Mouse (Mus musculus) kidney, postnatal 4 days (tissue): Measurements from ENCODE around the gene Eml1.
A peak's percentile ranks its signal among the peaks of the same experiment; 100 is the strongest.

Experiments used
- DNase-seq, 2 experiments: peaks; one replicate each; pipeline ENCODE4 v3.0.0; 2021; ENCODE audit warnings: mixed read lengths in 2 of 2

Eml1 gene

GRCm38 (mm10) chr12:108422858-108423631 is 52.3 kb downstream of the Eml1 start:
- peak; percentile 94 to 96 for DNase-seq

GRCm38 (mm10) chr12:108430964-108431363 is 60.2 kb downstream of the Eml1 start:
- peak in 1 of 2 experiments; percentile 48 for DNase-seq

GRCm38 (mm10) chr12:108431714-108432113 is 61.0 kb downstream of the Eml1 start:
- DNase-seq, result no peak

- no peak for DNase-seq
Observed at GRCm38 (mm10) chr12:108432578-108432977, 61.8 kb downstream of the Eml1 start.

GRCm38 (mm10) chr12:108433030-108433429 is 62.3 kb downstream of the Eml1 start:
- DNase-seq, result no peak

GRCm38 (mm10) chr12:108433498-108433897 is 62.7 kb downstream of the Eml1 start:
- DNase-seq, result no peak

GRCm38 (mm10) chr12:108435444-108436015 is 64.8 kb downstream of the Eml1 start:
- DNase-seq, result no peak

- peak in 1 of 2 experiments; percentile 56 for DNase-seq
Observed at GRCm38 (mm10) chr12:108436029-108436923, 65.5 kb downstream of the Eml1 start.

GRCm38 (mm10) chr12:108437446-108437845 is 66.7 kb downstream of the Eml1 start:
- DNase-seq, result no peak

- peak; percentile 65 to 77 for DNase-seq
Observed at GRCm38 (mm10) chr12:108443271-108443670, 72.5 kb downstream of the Eml1 start.

GRCm38 (mm10) chr12:108443708-108444107 is 73.0 kb downstream of the Eml1 start:
- no peak for DNase-seq

- DNase-seq, result no peak
Observed at GRCm38 (mm10) chr12:108444166-108445115, 73.7 kb downstream of the Eml1 start.

GRCm38 (mm10) chr12:108446721-108447120 is 76.0 kb downstream of the Eml1 start:
- DNase-seq, result no peak

GRCm38 (mm10) chr12:108448396-108448795 is 77.6 kb downstream of the Eml1 start:
- no peak for DNase-seq

GRCm38 (mm10) chr12:108449935-108450334 is 79.2 kb downstream of the Eml1 start:
- peak in 1 of 2 experiments; percentile 40 for DNase-seq

GRCm38 (mm10) chr12:108450546-108450945 is 79.8 kb downstream of the Eml1 start:
- DNase-seq, result no peak

- DNase-seq, result peak in 1 of 2 experiments; percentile 37
Observed at GRCm38 (mm10) chr12:108452151-108452874, 81.6 kb downstream of the Eml1 start.

GRCm38 (mm10) chr12:108453561-108454044 is 82.8 kb downstream of the Eml1 start:
- DNase-seq, result no peak

- no peak for DNase-seq
Observed at GRCm38 (mm10) chr12:108455004-108455403, 84.2 kb downstream of the Eml1 start.

- DNase-seq, result no peak
Observed at GRCm38 (mm10) chr12:108472898-108473297, 102.1 kb downstream of the Eml1 start.

- no peak for DNase-seq
Observed at GRCm38 (mm10) chr12:108474440-108474839, 103.7 kb downstream of the Eml1 start.
